Mouse (Mus musculus) spleen, adult 2 months (tissue): ENCODE results near the gene B3gat3.

Experiments used
- CTCF ChIP-seq: fragments of 200-500 bp; IDR thresholded peaks from 2 replicates; pipeline ENCODE4 v1.5.1; 2011; ENCODE audit warnings: mild to moderate bottlenecking, inconsistent platforms; ENCODE audit not compliant: insufficient read depth, insufficient read length, insufficient replicate concordance; ENCODE audit errors: extremely low read depth
- POLR2A ChIP-seq: fragments of 200-500 bp; IDR thresholded peaks from 2 replicates; pipeline ENCODE4 v1.6.1; 2011; ENCODE audit warnings: low read depth, low read length, inconsistent platforms

- no peak for TF ChIP-seq POLR2A
- no peak for TF ChIP-seq CTCF
These were observed 32.4 kb upstream of the B3gat3 start for GRCm38 (mm10) chr19:8887585-8888463.
